Mouse (Mus musculus) lung, postnatal 25 days (tissue): Measurements from ENCODE around the gene Zbtb20.

Source experiments
- DNase-seq: peaks from one replicate; pipeline ENCODE4 v3.0.0; 2022; ENCODE audit warnings: low spot score

The Zbtb20 gene

GRCm38 (mm10) chr16:43448141-43448981 is 572.7 kb downstream of the Zbtb20 start:
- DNase-seq, result no peak

- no peak for DNase-seq
Observed at GRCm38 (mm10) chr16:43454370-43454934, 578.8 kb downstream of the Zbtb20 start.

GRCm38 (mm10) chr16:43456446-43457172 is 580.9 kb downstream of the Zbtb20 start:
- no peak for DNase-seq

- DNase-seq, result no peak
Observed at GRCm38 (mm10) chr16:43457814-43458213, 582.1 kb downstream of the Zbtb20 start.

GRCm38 (mm10) chr16:43458726-43459223 is 583.1 kb downstream of the Zbtb20 start:
- no peak for DNase-seq

GRCm38 (mm10) chr16:43461745-43462378 is 586.2 kb downstream of the Zbtb20 start:
- DNase-seq, result no peak

GRCm38 (mm10) chr16:43462470-43463455 is 587.1 kb downstream of the Zbtb20 start:
- DNase-seq, result no peak

GRCm38 (mm10) chr16:43463684-43464475 is 588.2 kb downstream of the Zbtb20 start:
- DNase-seq, result no peak

- peak; percentile 65 for DNase-seq
Observed at GRCm38 (mm10) chr16:43464476-43465080, 588.9 kb downstream of the Zbtb20 start.

GRCm38 (mm10) chr16:43465368-43465839 is 589.7 kb downstream of the Zbtb20 start:
- no peak for DNase-seq

GRCm38 (mm10) chr16:43465921-43466748 is 590.5 kb downstream of the Zbtb20 start:
- DNase-seq, result no peak

- no peak for DNase-seq
Observed at GRCm38 (mm10) chr16:43466749-43467065, 591.0 kb downstream of the Zbtb20 start.

GRCm38 (mm10) chr16:43471060-43471459 is 595.4 kb downstream of the Zbtb20 start:
- no peak for DNase-seq

GRCm38 (mm10) chr16:43474941-43475728 is 599.5 kb downstream of the Zbtb20 start:
- peak; percentile 37 for DNase-seq

- DNase-seq, result no peak
Observed at GRCm38 (mm10) chr16:43476921-43477320, 601.2 kb downstream of the Zbtb20 start.

GRCm38 (mm10) chr16:43478352-43478751 is 602.7 kb downstream of the Zbtb20 start:
- no peak for DNase-seq

GRCm38 (mm10) chr16:43480532-43480931 is 604.9 kb downstream of the Zbtb20 start:
- DNase-seq, result no peak

GRCm38 (mm10) chr16:43482125-43482524 is 606.4 kb downstream of the Zbtb20 start:
- no peak for DNase-seq
